Mouse (Mus musculus) erythroblast, embryonic 14.5 days (primary cell): ENCODE data around the gene Eprs.

Experiments used
- GATA1 ChIP-seq: IDR thresholded peaks from 2 replicates; pipeline ENCODE4 v1.6.1; 2012; ENCODE audit warnings: low read length, inconsistent platforms, mixed read lengths
- TAL1 ChIP-seq: IDR thresholded peaks from 3 replicates; pipeline ENCODE4 v1.6.1; 2012; ENCODE audit warnings: low read length, inconsistent platforms, mixed read lengths

GRCm38 (mm10) chr1:185315846-185316568, 46.8 kb upstream of the Eprs start:
- no peak for TF ChIP-seq TAL1
- no peak for TF ChIP-seq GATA1
